Mouse (Mus musculus): ENCODE results near the gene Napb.
A peak's percentile ranks its signal among the peaks of the same experiment; 100 is the strongest.

Napb gene

GRCm38 (mm10) chr2:148687971-148688370 lies 44.3 kb downstream of the Napb start:
- no peak for DNase-seq (ENCODE audit: low spot score in 2 of 2)

- DNase-seq (ENCODE audit: low spot score in 2 of 2) = no peak
These were observed 45.4 kb downstream of the Napb start for GRCm38 (mm10) chr2:148686862-148687261.

- no peak for DNase-seq (ENCODE audit: low spot score in 2 of 2)
These were observed 46.6 kb downstream of the Napb start for GRCm38 (mm10) chr2:148685709-148686108.

DNA sequence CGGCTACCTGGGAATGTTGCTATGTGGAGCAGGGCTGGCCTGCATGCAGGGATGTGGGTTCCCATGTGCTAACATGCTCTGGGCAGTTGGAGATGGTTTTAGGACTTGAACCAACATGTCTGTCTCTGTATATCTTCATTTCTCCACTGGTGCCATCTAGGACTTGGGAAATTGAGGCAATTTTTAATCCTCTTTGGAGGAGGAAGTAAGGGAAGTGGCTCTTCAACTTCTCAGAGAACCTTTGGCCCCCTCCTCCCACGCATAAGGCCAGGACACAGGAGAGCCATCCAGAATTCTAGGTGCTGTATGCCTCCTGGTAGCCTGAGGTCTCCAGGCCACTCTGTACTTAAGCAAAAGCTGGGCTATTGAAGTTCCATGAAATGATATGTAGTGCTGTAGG lies 47.3 kb downstream of the Napb start:
- DNase-seq (ENCODE audit: low spot score in 2 of 2) = no peak

GRCm38 (mm10) chr2:148683031-148683430 lies 49.2 kb downstream of the Napb start:
- no peak for DNase-seq (ENCODE audit: low spot score in 2 of 2)

- DNase-seq (ENCODE audit: low spot score in 2 of 2) = peak; percentile 51 to 56
These were observed 50.8 kb downstream of the Napb start for GRCm38 (mm10) chr2:148681461-148681891.

- peak; percentile 98 for DNase-seq (ENCODE audit: low spot score in 2 of 2)
These were observed 51.4 kb downstream of the Napb start, which contains the start of gene Gzf1 for GRCm38 (mm10) chr2:148680775-148681291. TSS of gene Gzf1 (plus strand) at chr2:148681023.

DNA sequence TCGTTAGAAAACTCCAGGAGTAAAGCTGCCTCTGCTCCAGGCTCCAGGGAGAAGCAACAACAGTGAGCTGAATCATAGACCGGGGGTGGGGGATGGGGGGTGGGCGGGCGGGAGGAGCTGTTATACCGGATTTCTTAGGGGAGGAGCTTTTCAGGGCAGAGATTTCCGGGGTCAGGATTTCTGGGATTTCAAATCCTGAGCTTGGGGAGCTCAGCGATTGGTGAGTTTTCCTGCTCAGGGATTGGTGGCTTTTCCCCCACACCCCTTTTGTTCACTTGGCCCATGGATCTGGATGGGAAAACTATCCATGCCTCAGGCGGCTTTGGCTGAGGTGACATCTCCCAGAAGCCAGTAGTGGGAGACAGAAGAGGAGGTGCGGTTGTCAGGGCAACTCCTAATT lies 52.9 kb downstream of the Napb start:
- DNase-seq (ENCODE audit: low spot score in 2 of 2) = peak; percentile 38

GRCm38 (mm10) chr2:148677801-148678200 lies 54.5 kb downstream of the Napb start:
- peak; percentile 83 to 86 for DNase-seq (ENCODE audit: low spot score in 2 of 2)

- DNase-seq (ENCODE audit: low spot score in 2 of 2) = peak; percentile 97 to 99
These were observed 59.8 kb downstream of the Napb start, which contains the start of gene Nxt1 for GRCm38 (mm10) chr2:148672199-148673096. TSS of gene Nxt1 (plus strand) at chr2:148672601.

- DNase-seq (ENCODE audit: low spot score in 2 of 2) = no peak
These were observed 68.8 kb downstream of the Napb start for GRCm38 (mm10) chr2:148663458-148663857.

DNA sequence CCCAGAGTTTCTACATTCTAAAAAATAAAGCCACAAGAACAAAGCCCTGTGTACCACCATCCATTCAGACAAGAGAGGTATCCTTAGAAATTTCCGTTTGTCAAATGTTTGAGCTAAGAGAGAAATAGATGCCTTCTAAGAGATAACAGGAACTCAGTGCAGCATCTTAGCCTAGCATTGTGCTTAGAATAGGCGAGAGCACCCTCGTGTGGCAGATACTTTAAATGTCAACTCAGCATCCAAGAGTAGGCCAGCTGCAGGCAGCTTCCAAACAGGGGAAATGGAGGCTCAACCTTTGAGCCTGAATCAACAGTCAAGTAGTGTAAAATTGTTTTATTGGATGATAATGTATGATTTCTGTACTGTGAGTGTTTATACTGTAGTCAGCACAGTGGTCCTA lies 77.3 kb downstream of the Napb start:
- peak; percentile 40 to 74 for DNase-seq (ENCODE audit: low spot score in 2 of 2)

DNA sequence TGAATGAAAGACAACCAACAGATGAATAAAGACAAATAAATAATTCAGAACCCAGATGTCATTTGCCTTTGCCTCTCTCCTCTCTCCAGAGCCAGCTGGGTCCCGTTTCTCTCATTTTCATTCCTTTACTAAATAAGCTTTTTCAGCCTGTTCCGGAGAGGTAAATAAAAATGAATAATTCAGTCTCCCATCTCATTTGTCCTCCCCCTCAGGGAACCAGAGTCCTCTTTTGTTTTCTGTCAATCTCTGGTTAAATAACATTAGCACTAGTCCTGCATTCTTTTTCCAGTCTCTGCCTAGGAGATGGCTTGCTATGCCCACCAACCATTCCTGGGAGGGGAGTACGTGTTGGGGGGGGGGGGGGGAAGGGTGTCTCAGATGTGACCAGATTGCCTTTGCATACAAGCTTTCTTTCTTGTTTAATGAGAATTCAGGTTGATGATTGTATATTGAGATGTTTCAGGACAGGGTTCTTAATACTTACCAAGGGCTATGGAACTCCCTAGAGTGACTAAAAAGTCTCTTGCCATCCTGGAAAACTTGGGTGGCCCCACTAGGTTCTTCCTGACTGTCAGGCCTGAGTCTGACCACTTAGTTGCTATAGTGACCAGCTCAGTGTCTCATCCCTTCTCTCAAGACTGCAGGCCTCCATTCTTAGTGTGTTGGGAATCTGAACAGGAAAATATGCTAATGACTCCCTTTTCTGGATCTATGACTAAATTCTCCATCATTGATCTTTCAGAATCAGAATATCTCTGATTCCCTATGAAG lies 81.5 kb downstream of the Napb start:
- DNase-seq (ENCODE audit: low spot score in 2 of 2) = no peak

DNA sequence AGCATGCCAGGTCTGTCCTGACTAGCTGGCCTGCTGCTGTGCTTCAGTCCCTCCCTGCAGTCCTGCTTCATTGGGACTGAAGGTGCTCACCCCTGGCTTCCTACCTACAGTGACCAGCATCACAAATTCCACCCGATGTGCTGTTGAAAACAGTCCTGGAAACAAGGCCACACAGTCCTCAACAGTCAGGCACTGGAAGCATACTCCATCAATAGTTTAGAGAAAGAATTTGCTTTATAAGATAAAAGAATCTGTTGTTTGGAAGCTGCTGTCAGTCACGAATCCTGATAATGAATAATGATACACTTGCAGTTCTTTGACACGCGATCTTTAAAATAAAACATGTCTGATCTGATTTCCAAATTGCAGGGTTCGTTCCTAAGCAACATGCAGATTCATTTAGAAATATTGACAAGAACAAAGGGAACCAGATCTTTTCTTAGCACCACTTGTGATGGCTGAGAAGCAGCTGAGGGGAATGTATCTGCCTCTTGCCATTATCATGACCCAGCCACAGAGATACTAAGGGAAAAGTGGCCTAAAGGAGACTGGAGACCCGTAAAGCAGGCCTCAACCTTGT lies 87.8 kb downstream of the Napb start:
- no peak for DNase-seq (ENCODE audit: low spot score in 2 of 2)

All from frontal cortex, postnatal 10 days (tissue).